Mouse (Mus musculus) ES-Bruce4 (cell line): ENCODE results near the gene Cntnap5b. TPM values are rescaled to one million over a fixed set of nuclear protein-coding genes. Genes with fewer than 3 reads are reported as not detected.

Experiments used
- H3K27ac ChIP-seq: 2 replicates; pipeline ENCODE4 v1.5.1; 2012; ENCODE audit warnings: low read length, inconsistent platforms; ENCODE audit not compliant: insufficient read depth
- H3K27me3 ChIP-seq: 2 replicates; pipeline ENCODE4 v1.6.1; 2012; ENCODE audit warnings: mild to moderate bottlenecking, low read length, inconsistent platforms; ENCODE audit not compliant: control insufficient read depth, poor library complexity, insufficient read depth, severe bottlenecking
- H3K36me3 ChIP-seq: 2 replicates; pipeline ENCODE4 v1.6.1; 2012; ENCODE audit warnings: inconsistent platforms, mild to moderate bottlenecking, low read length, moderate library complexity; ENCODE audit not compliant: control insufficient read depth, poor library complexity, insufficient read depth, severe bottlenecking
- H3K4me1 ChIP-seq: one replicate; pipeline ENCODE4 v1.8.1; 2011; ENCODE audit warnings: low read length; ENCODE audit not compliant: control insufficient read depth, insufficient read depth
- H3K4me3 ChIP-seq: 2 replicates; pipeline ENCODE4 v1.5.1; 2011; ENCODE audit warnings: low read depth, mild to moderate bottlenecking, low read length
- H3K9ac ChIP-seq: 2 replicates; pipeline ENCODE4 v1.6.1; 2012; ENCODE audit warnings: low read depth, mild to moderate bottlenecking, inconsistent platforms; ENCODE audit not compliant: poor library complexity, severe bottlenecking
- H3K9me3 ChIP-seq: replicated peaks from 2 replicates; pipeline ENCODE4 v1.6.1; 2012; ENCODE audit warnings: mild to moderate bottlenecking, low read length, inconsistent platforms; ENCODE audit not compliant: control insufficient read depth, poor library complexity, insufficient read depth, severe bottlenecking
- CTCF ChIP-seq: IDR thresholded peaks from one replicate; pipeline ENCODE4 v1.8.1; 2011; ENCODE audit warnings: low read depth, low read length
- EP300 ChIP-seq: IDR thresholded peaks from 2 replicates; pipeline ENCODE4 v1.6.1; 2011; ENCODE audit warnings: low read depth, low read length; ENCODE audit not compliant: insufficient read depth
- POLR2A ChIP-seq: IDR thresholded peaks from one replicate; pipeline ENCODE4 v1.8.1; 2011; ENCODE audit warnings: low read length; ENCODE audit not compliant: insufficient read depth
- polyA plus RNA-seq: library from polyadenylated mRNA; stranded (reverse); fragments of >200 nt; gene quantifications from 2 replicates; pipeline ENCODE4 v1.2.4, GENCODE M21; 2011; ENCODE audit warnings: low read depth; ENCODE audit not compliant: missing spikeins, insufficient read depth, insufficient read length

Gene Cntnap5b
- polyA plus RNA-seq, 1 experiment: not detected

GRCm38 (mm10) chr1:100310687-100311086 lies 538.1 kb downstream of the Cntnap5b start:
- Histone ChIP-seq H3K9me3 (no peaks in the 10 kb centered on the region), H3K9ac (no peak overlapping the region), H3K4me1 (no peaks in the 10 kb centered on the region), H3K36me3 (no peaks in the 10 kb centered on the region), H3K27ac (no peak overlapping the region), H3K27me3 (no peaks in the 10 kb centered on the region), H3K4me3 (no peak overlapping the region)
- TF ChIP-seq CTCF (no peak), EP300 (no peak), POLR2A (no peak)

- Histone ChIP-seq H3K4me3 (no peak overlapping the region), H3K27ac (no peak overlapping the region), H3K9me3 (no peaks in the 10 kb centered on the region), H3K9ac (no peak overlapping the region), H3K4me1 (no peaks in the 10 kb centered on the region), H3K36me3 (no peaks in the 10 kb centered on the region), H3K27me3 (no peaks in the 10 kb centered on the region)
- TF ChIP-seq POLR2A (no peak), CTCF (no peak), EP300 (no peak)
Measured at GRCm38 (mm10) chr1:100331066-100331465, 558.5 kb downstream of the Cntnap5b start.

- Histone ChIP-seq H3K36me3 (no peaks in the 10 kb centered on the region), H3K27ac (no peak overlapping the region), H3K9me3 (no peaks in the 10 kb centered on the region), H3K27me3 (no peaks in the 10 kb centered on the region), H3K9ac (no peak overlapping the region), H3K4me3 (no peak overlapping the region), H3K4me1 (no peaks in the 10 kb centered on the region)
- TF ChIP-seq POLR2A (no peak), CTCF (no peak), EP300 (no peak)
Measured at GRCm38 (mm10) chr1:100369415-100370113, 597.0 kb downstream of the Cntnap5b start.

- H3K36me3 ChIP-seq: no peaks in the 10 kb centered on the region
- H3K27me3 ChIP-seq: no peaks in the 10 kb centered on the region
- H3K9ac ChIP-seq: no peak overlapping the region
- H3K4me1 ChIP-seq: no peaks in the 10 kb centered on the region
- H3K9me3 ChIP-seq: no peaks in the 10 kb centered on the region
- no peak overlapping the region for H3K27ac ChIP-seq
- H3K4me3 ChIP-seq: no peak overlapping the region
- TF ChIP-seq EP300: no peak
- TF ChIP-seq CTCF: no peak
- no peak for TF ChIP-seq POLR2A
Measured at GRCm38 (mm10) chr1:100386252-100386651, 613.7 kb downstream of the Cntnap5b start.

GRCm38 (mm10) chr1:100394034-100394433 lies 621.5 kb downstream of the Cntnap5b start:
- no peak overlapping the region for H3K9ac ChIP-seq
- H3K36me3 ChIP-seq: no peaks in the 10 kb centered on the region
- H3K4me1 ChIP-seq: no peaks in the 10 kb centered on the region
- H3K4me3 ChIP-seq: no peak overlapping the region
- TF ChIP-seq EP300 (no peak), POLR2A (no peak), CTCF (no peak)
- H3K9me3 ChIP-seq: no peaks in the 10 kb centered on the region
- no peaks in the 10 kb centered on the region for H3K27me3 ChIP-seq
- H3K27ac ChIP-seq: no peak overlapping the region

GRCm38 (mm10) chr1:100416658-100417224 lies 644.2 kb downstream of the Cntnap5b start:
- H3K9ac ChIP-seq: no peak overlapping the region
- no peak overlapping the region for H3K27ac ChIP-seq
- no peaks in the 10 kb centered on the region for H3K4me1 ChIP-seq
- no peak overlapping the region for H3K4me3 ChIP-seq
- TF ChIP-seq POLR2A (no peak), EP300 (no peak)
- H3K36me3 ChIP-seq: no peaks in the 10 kb centered on the region
- H3K9me3 ChIP-seq: no peaks in the 10 kb centered on the region
- no peaks in the 10 kb centered on the region for H3K27me3 ChIP-seq
